Mouse (Mus musculus): ENCODE data around the gene Pgm5. TPM values are rescaled to one million over a fixed set of nuclear protein-coding genes. Genes with fewer than 3 reads are reported as not detected.

Pgm5 gene
- total and polyA plus RNA-seq, 3 experiments, result not detected

- no peak overlapping the region for H3K9ac ChIP-seq (ENCODE audit: control insufficient read depth, low read depth, low read length, poor library complexity, severe bottlenecking)
- H3K4me3 ChIP-seq (ENCODE audit: control insufficient read depth in 1 of 2, insufficient read depth in 1 of 2, low read depth in 2 of 2, low read length in 2 of 2), result no peak overlapping the region
- H3K27ac ChIP-seq (ENCODE audit: control insufficient read depth, low read depth, low read length), result no peak overlapping the region
- H3K79me2 ChIP-seq (ENCODE audit: control insufficient read depth, insufficient read depth, low read length, poor library complexity), result no peaks in the 10 kb centered on the region
- H3K27me3 ChIP-seq (ENCODE audit: control insufficient read depth in 1 of 2, insufficient read depth in 2 of 2, low read length in 2 of 2), result no peaks in the 10 kb centered on the region; a peak in 3 of 4 replicates
- no peak for DNase-seq (ENCODE audit: low read depth, low spot score)
- TF ChIP-seq POLR2AphosphoS5 (IDR thresholded peaks at IDR 0.05; ENCODE audit: borderline replicate concordance, low read depth, low read length) (no peak), TBP (IDR thresholded peaks at IDR 0.05; ENCODE audit: low read depth, low read length) (no peak), GABPA (IDR thresholded peaks at IDR 0.05; ENCODE audit: low read depth, low read length) (no peak), NRF1 (IDR thresholded peaks at IDR 0.05; ENCODE audit: insufficient read depth, low read depth, low read length, poor library complexity, severe bottlenecking) (no peak), MAFK (IDR thresholded peaks at IDR 0.05; ENCODE audit: borderline replicate concordance, low read depth, low read length) (no peak), POLR2AphosphoS2 (IDR thresholded peaks at IDR 0.05; ENCODE audit: low read length) (no peak), SIN3A (IDR thresholded peaks at IDR 0.05; ENCODE audit: low read length) (no peak), EP300 (IDR thresholded peaks at IDR 0.05; ENCODE audit: low read depth in 1 of 2, low read length in 2 of 2) (no peak), TCF12 (IDR thresholded peaks at IDR 0.05; ENCODE audit: low read depth, low read length) (no peak), MYC (IDR thresholded peaks at IDR 0.05; ENCODE audit: low read depth, low read length) (no peak), POLR2A (IDR thresholded peaks at IDR 0.05; ENCODE audit: control insufficient read depth in 1 of 2, insufficient read depth in 1 of 2, low read depth in 1 of 2, low read length in 2 of 2, poor library complexity in 1 of 2) (no peak), RCOR1 (IDR thresholded peaks at IDR 0.05; ENCODE audit: low read depth, low read length) (no peak), ZNF384 (IDR thresholded peaks at IDR 0.05; ENCODE audit: low read depth, low read length) (no peak), RAD21 (IDR thresholded peaks at IDR 0.05; ENCODE audit: low read depth, low read length) (no peak), ZC3H11A (IDR thresholded peaks at IDR 0.05; ENCODE audit: low read depth, low read length) (no peak), MXI1 (IDR thresholded peaks at IDR 0.05; ENCODE audit: low read depth, low read length) (no peak), ETS1 (IDR thresholded peaks at IDR 0.05; ENCODE audit: low read depth, low read length) (no peak), CTCF (IDR thresholded peaks at IDR 0.05 in 2 of 3, conservative IDR thresholded peaks at IDR 0.05 in 1 of 3; ENCODE audit: control insufficient read depth in 1 of 3, insufficient read depth in 1 of 3, low read depth in 2 of 3, low read length in 3 of 3, poor library complexity in 1 of 3, severe bottlenecking in 1 of 3) (no peak), MEF2A (IDR thresholded peaks at IDR 0.05; ENCODE audit: extremely low read depth, insufficient replicate concordance, low read depth, low read length, poor library complexity, severe bottlenecking) (no peak), USF2 (IDR thresholded peaks at IDR 0.05; ENCODE audit: borderline replicate concordance in 1 of 2, insufficient read depth in 1 of 2, low read depth in 1 of 2, low read length in 2 of 2) (no peak)
- H3K36me3 ChIP-seq (ENCODE audit: control insufficient read depth in 1 of 2, insufficient read depth in 2 of 2, low read length in 2 of 2), result no peaks in the 10 kb centered on the region
- no peaks in the 10 kb centered on the region for H3K9me3 ChIP-seq (replicated peaks; ENCODE audit: insufficient read depth, low read length)
- no peaks in the 10 kb centered on the region for H3K4me1 ChIP-seq (ENCODE audit: control insufficient read depth in 1 of 2, insufficient read depth in 2 of 2, low read length in 2 of 2)
These were observed 37.1 kb downstream of the Pgm5 start for GRCm38 (mm10) chr19:24824517-24824916.

- TF ChIP-seq MXI1 (IDR thresholded peaks at IDR 0.05; ENCODE audit: low read depth, low read length), result no peak
- no peak for TF ChIP-seq ZC3H11A (IDR thresholded peaks at IDR 0.05; ENCODE audit: low read depth, low read length)
- TF ChIP-seq CHD2 (IDR thresholded peaks at IDR 0.05; ENCODE audit: low read length), result no peak
- TF ChIP-seq TAL1 (IDR thresholded peaks at IDR 0.05; ENCODE audit: low read length), result no peak
- Histone ChIP-seq H3K36me3 (ENCODE audit: control insufficient read depth in 1 of 2, insufficient read depth in 2 of 2, low read length in 2 of 2) (no peaks in the 10 kb centered on the region), H3K9me3 (replicated peaks; ENCODE audit: insufficient read depth, low read length) (no peaks in the 10 kb centered on the region), H3K27me3 (ENCODE audit: control insufficient read depth in 1 of 2, insufficient read depth in 2 of 2, low read length in 2 of 2) (no peaks in the 10 kb centered on the region), H3K4me1 (ENCODE audit: control insufficient read depth in 1 of 2, insufficient read depth in 2 of 2, low read length in 2 of 2) (no peaks in the 10 kb centered on the region), H3K4me3 (ENCODE audit: control insufficient read depth in 1 of 2, insufficient read depth in 1 of 2, low read depth in 2 of 2, low read length in 2 of 2) (no peak overlapping the region), H3K79me2 (ENCODE audit: control insufficient read depth, insufficient read depth, low read length, poor library complexity) (no peaks in the 10 kb centered on the region), H3K9ac (ENCODE audit: control insufficient read depth, low read depth, low read length, poor library complexity, severe bottlenecking) (no peak overlapping the region), H3K27ac (ENCODE audit: control insufficient read depth, low read depth, low read length) (no peak overlapping the region)
- no peak for DNase-seq (ENCODE audit: low read depth, low spot score)
These were observed 45.9 kb downstream of the Pgm5 start for GRCm38 (mm10) chr19:24815661-24816221.

Measured in MEL (cell line).